Mouse (Mus musculus) forebrain, embryonic 11.5 days (tissue): ENCODE results near the gene Clcn2. TPM values are rescaled to one million over a fixed set of nuclear protein-coding genes. Genes with fewer than 3 reads are reported as not detected.

ENCODE experiments used
- ATAC-seq: fragments of 200-750 bp; cut with Nextera tagmentation; replicated peaks from 2 replicates; pipeline ENCODE4 v1.8.0; 2017; ENCODE audit warnings: moderate TSS enrichment; ENCODE audit not compliant: low FRiP score
- DNase-seq: peaks from one replicate; pipeline ENCODE4 v3.0.0-alpha.2; 2017; ENCODE audit warnings: low spot score
- H3K27ac ChIP-seq: fragments of 300-500 bp; sonication (generic); 2 replicates; pipeline ENCODE4 v1.5.1; 2014; ENCODE audit warnings: low read depth, low read length
- H3K27me3 ChIP-seq: fragments of 300-500 bp; sonication (generic); 2 replicates; pipeline ENCODE4 v1.6.1; 2014; ENCODE audit warnings: mild to moderate bottlenecking, low read length, mixed read lengths; ENCODE audit not compliant: control insufficient read depth, insufficient read depth
- H3K36me3 ChIP-seq: fragments of 300-500 bp; sonication (generic); 2 replicates; pipeline ENCODE4 v1.6.1; 2014; ENCODE audit warnings: mild to moderate bottlenecking, low read length, moderate library complexity, mixed read lengths; ENCODE audit not compliant: control insufficient read depth, insufficient read depth
- H3K4me1 ChIP-seq: fragments of 300-500 bp; sonication (generic); replicated peaks from 2 replicates; pipeline ENCODE4 v1.6.1; 2014; ENCODE audit warnings: low read length, mixed read lengths; ENCODE audit not compliant: control insufficient read depth, insufficient read depth
- H3K4me2 ChIP-seq: fragments of 300-500 bp; sonication (generic); 2 replicates; pipeline ENCODE4 v1.6.1; 2014; ENCODE audit warnings: low read depth, mild to moderate bottlenecking, low read length, moderate library complexity, mixed read lengths; ENCODE audit not compliant: severe bottlenecking
- H3K4me3 ChIP-seq: fragments of 300-500 bp; sonication (generic); 2 replicates; pipeline ENCODE4 v1.5.1; 2014; ENCODE audit warnings: low read depth, low read length
- H3K9ac ChIP-seq: fragments of 300-500 bp; sonication (generic); 2 replicates; pipeline ENCODE4 v1.6.1; 2014; ENCODE audit warnings: low read length
- H3K9me3 ChIP-seq: fragments of 300-500 bp; sonication (generic); 2 replicates; pipeline ENCODE4 v1.6.1; 2016; ENCODE audit warnings: low read length, mixed read lengths; ENCODE audit not compliant: control insufficient read depth
- WGBS: fragments of 180-500 bp; shearing (Covaris S2); extraction: QIAGEN DNeasy Blood & Tissue Kit; methylation state at CpG from one replicate; pipeline ENCODE4 v1.1.7; 2014; 5-methylcytosine and 5-hydroxymethylcytosine counted together
- polyA plus RNA-seq: library from polyadenylated mRNA; unstranded; fragments of >200 nt; fragmentation: Nextera tagmentation; extraction: Ambion mirVana; gene quantifications from 2 replicates; pipeline ENCODE4 v1.2.1, GENCODE M21; 2014

Clcn2 gene
- polyA plus RNA-seq, 1 experiment from 2014 or later = 16.5 TPM

GRCm38 (mm10) chr16:20691617-20692016, 25.9 kb downstream of the Clcn2 start:
- H3K36me3 ChIP-seq = peaks cover 24% of the 10 kb centered on the region
- peaks cover 19% of the 10 kb centered on the region for H3K4me1 ChIP-seq
- no peak overlapping the region for H3K27ac ChIP-seq
- H3K4me2 ChIP-seq = no peak overlapping the region
- H3K4me3 ChIP-seq = no peak overlapping the region
- WGBS = 74% methylated on average over 1 of the region's 1 CpGs
- ATAC-seq (no peak), DNase-seq (no peak)
- H3K9me3 ChIP-seq = no peaks in the 10 kb centered on the region
- no peak overlapping the region for H3K9ac ChIP-seq
- H3K27me3 ChIP-seq = no peaks in the 10 kb centered on the region

DNA sequence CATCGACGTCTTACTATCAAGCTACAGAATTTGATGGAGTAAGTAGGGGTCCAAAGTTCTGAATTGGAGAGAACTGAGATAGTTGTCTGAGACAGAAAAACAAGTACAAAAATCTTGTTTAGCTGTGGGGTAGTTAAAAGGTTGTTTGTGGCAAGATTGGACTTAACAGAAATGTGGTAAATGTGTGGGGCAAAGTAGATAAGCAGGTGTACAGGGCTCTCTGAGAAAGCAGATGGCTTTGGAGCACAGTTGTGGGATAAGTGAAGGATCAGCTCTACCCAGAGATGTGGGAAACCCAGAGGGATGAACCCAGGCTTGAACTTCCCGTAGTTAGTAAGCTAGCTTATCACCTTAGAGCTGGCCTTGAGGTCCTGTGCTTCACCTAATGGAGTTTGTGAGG, 26.8 kb downstream of the Clcn2 start:
- H3K27ac ChIP-seq = no peak overlapping the region

GRCm38 (mm10) chr16:20677974-20678675, 39.4 kb downstream of the Clcn2 start:
- WGBS = 93% methylated on average over 10 of the region's 10 CpGs
- DNase-seq (no peak), ATAC-seq (no peak)
- Histone ChIP-seq H3K27me3 (no peaks in the 10 kb centered on the region), H3K4me2 (no peak overlapping the region), H3K4me3 (no peak overlapping the region), H3K36me3 (peaks cover 35% of the 10 kb centered on the region), H3K9ac (no peak overlapping the region), H3K4me1 (peaks cover 8% of the 10 kb centered on the region), H3K27ac (no peak overlapping the region), H3K9me3 (no peaks in the 10 kb centered on the region)

More for the DNA sequence above, 26.8 kb downstream of the Clcn2 start:
- no peak overlapping the region for H3K4me2 ChIP-seq
- H3K4me1 ChIP-seq = peaks cover 16% of the 10 kb centered on the region; the same call in 1 of the 2 replicates
- no peaks in the 10 kb centered on the region for H3K9me3 ChIP-seq
- H3K36me3 ChIP-seq = peaks cover 31% of the 10 kb centered on the region
- DNase-seq = no peak
- no peak overlapping the region for H3K4me3 ChIP-seq
- ATAC-seq = no peak
- no peaks in the 10 kb centered on the region for H3K27me3 ChIP-seq
- 93% methylated on average over 3 of the region's 3 CpGs for WGBS
- H3K9ac ChIP-seq = no peak overlapping the region

GRCm38 (mm10) chr16:20677380-20677779, 40.2 kb downstream of the Clcn2 start:
- no peak overlapping the region for H3K9ac ChIP-seq
- 86% methylated on average over 5 of the region's 5 CpGs for WGBS
- no peak for DNase-seq
- no peaks in the 10 kb centered on the region for H3K27me3 ChIP-seq
- ATAC-seq = no peak
- no peak overlapping the region for H3K4me2 ChIP-seq
- H3K36me3 ChIP-seq = peaks cover 32% of the 10 kb centered on the region
- no peak overlapping the region for H3K4me3 ChIP-seq
- no peaks in the 10 kb centered on the region for H3K9me3 ChIP-seq
- H3K27ac ChIP-seq = no peak overlapping the region
- peaks cover 8% of the 10 kb centered on the region for H3K4me1 ChIP-seq

GRCm38 (mm10) chr16:20676702-20677101, 40.8 kb downstream of the Clcn2 start:
- Histone ChIP-seq H3K4me2 (no peak overlapping the region), H3K9ac (no peak overlapping the region), H3K36me3 (peaks cover 28% of the 10 kb centered on the region), H3K4me3 (no peak overlapping the region), H3K27me3 (no peaks in the 10 kb centered on the region), H3K27ac (no peak overlapping the region), H3K4me1 (peaks cover 8% of the 10 kb centered on the region), H3K9me3 (no peaks in the 10 kb centered on the region)
- 85% methylated on average over 4 of the region's 4 CpGs for WGBS
- no peak for DNase-seq
- ATAC-seq = no peak

DNA sequence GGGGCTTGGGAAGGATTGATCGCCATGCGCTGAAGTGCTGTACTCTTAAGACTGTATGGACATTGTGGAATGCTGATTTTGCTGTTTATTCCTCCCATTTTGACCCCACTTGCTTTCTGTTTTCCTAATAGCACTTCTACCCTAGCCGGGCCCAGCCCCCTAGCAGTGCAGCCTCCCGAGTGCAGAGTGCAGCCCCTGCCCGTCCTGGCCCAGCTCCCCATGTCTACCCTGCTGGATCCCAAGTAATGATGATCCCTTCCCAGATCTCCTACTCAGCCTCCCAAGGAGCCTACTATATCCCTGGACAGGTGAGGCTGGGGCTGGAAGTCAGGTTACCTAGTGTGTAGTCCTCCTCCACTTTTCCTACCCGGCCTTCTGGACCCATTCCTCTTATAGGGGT, 42.3 kb downstream of the Clcn2 start:
- H3K9me3 ChIP-seq = no peaks in the 10 kb centered on the region
- no peak overlapping the region for H3K4me2 ChIP-seq
- ATAC-seq = no peak

DNA sequence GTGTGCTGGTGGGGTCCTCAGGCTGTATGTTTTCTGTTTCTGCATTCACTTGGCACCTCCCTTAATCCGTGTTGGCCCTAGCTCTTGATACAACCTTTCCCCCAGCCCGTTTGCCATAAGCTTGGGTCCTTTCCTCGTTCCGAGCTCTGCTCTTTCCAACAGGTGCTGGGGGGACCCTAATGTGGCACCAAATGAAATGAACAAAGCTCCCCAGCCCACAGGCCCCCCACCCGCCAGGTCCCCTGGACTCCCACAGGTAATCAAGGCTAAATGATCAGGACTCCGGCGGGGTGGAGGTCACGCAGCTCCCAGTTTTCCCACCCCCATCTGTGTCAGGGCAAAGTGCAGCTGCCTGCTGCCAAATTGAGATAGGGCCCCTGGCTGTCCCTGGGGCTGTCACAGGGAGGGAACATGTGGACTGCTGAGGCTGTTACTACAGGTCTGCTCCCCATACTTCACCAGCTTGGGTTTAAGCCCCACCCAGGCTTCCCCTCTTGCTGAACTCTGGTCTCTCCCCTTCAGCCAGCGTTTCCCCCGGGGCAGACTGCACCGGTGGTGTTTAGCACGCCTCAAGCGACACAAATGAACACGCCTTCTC, 43.7 kb downstream of the Clcn2 start:
- Histone ChIP-seq H3K9me3 (no peaks in the 10 kb centered on the region), H3K36me3 (peaks cover 4% of the 10 kb centered on the region; the same call in 1 of the 2 replicates), H3K4me3 (peak overlapping the region; percentile 100), H3K27me3 (no peaks in the 10 kb centered on the region), H3K27ac (no peak overlapping the region; the same call in 1 of the 2 replicates), H3K4me1 (peaks cover 8% of the 10 kb centered on the region), H3K4me2 (peak overlapping the region; percentile 95), H3K9ac (peak overlapping the region; percentile 96)
- no peak for ATAC-seq
- peak; percentile 63 for DNase-seq
- WGBS = 15% methylated on average over 14 of the region's 14 CpGs

More for the DNA sequence above, 42.3 kb downstream of the Clcn2 start:
- DNase-seq = no peak
- Histone ChIP-seq H3K9ac (no peak overlapping the region), H3K4me1 (peaks cover 8% of the 10 kb centered on the region), H3K4me3 (no peak overlapping the region), H3K27me3 (no peaks in the 10 kb centered on the region), H3K27ac (no peak overlapping the region), H3K36me3 (peaks cover 15% of the 10 kb centered on the region)
- 85% methylated on average over 6 of the region's 6 CpGs for WGBS

DNA sequence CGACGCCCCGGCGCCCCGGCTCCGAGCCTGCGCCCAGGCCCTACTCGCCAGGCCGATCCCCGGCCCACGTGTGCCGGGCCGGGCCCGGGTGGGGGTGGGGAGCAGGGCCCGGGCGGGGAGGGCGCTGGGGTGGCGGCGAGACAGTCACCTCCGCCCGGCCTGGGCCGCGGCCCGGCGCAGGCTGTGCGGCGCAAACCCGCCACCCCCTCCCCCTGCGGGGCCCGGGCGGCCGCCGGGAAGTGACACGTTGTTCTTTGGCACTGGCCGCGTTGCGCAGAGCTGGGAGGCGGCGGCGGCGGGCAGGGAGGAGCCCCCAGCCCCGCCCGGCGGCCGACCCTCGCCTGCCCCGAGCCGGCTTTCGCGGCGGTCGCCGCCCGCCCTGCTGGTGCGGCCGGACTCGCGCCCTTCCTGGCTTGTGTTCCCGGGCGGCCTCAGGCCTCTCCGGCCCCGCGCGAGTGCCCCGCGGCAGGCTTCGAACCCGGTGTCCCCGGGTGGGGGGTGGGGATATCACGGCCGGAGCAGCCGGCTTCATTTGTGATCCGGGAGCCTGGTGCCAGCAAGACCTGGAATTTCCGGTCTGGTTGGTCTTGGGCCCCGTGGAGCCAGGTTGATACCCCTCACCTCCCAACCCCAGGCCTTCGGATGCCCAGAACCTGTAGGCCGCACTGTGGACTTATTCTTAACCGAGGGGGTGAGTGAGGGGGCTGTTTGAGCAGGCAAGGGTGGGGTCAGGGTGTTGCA, 44.4 kb downstream of the Clcn2 start:
- Histone ChIP-seq H3K9me3 (no peaks in the 10 kb centered on the region), H3K9ac (peak overlapping the region; percentile 96), H3K4me2 (peak overlapping the region; percentile 95), H3K27me3 (no peaks in the 10 kb centered on the region), H3K4me1 (peaks cover 8% of the 10 kb centered on the region), H3K4me3 (peak overlapping the region; percentile 100), H3K27ac (peak overlapping the region; percentile 89), H3K36me3 (peaks cover 4% of the 10 kb centered on the region; the same call in 1 of the 2 replicates)
- 0% methylated on average over 38 of the region's 78 CpGs for WGBS
- DNase-seq (peak; percentile 82), ATAC-seq (peak; percentile 87; the same call in 1 of the 2 replicates)
